Mouse (Mus musculus) MEL (cell line): ENCODE measurements around the gene Mark1. TPM values are rescaled to one million over a fixed set of nuclear protein-coding genes. Genes with fewer than 3 reads are reported as not detected.

Experiments
- DNase-seq: peaks from one replicate; pipeline ENCODE4 v3.0.0; 2011; ENCODE audit warnings: low read depth, low spot score
- H3K27ac ChIP-seq: 2 replicates; pipeline ENCODE4 v1.5.1; 2012; ENCODE audit warnings: low read depth, mild to moderate bottlenecking, control low read depth, low read length, moderate library complexity; ENCODE audit not compliant: control insufficient read depth
- H3K27me3 ChIP-seq, 2 experiments: fragments of 150-350 bp in 1 of 2; sonication (generic) in 1 of 2; 2 replicates each; pipeline ENCODE4 v1.6.1; 2012; ENCODE audit warnings: low read length in 2 of 2, mild to moderate bottlenecking in 2 of 2, improper control_type of control experiment in 1 of 2, moderate library complexity in 1 of 2; ENCODE audit not compliant: insufficient read depth in 2 of 2, control insufficient read depth in 1 of 2
- H3K36me3 ChIP-seq, 2 experiments: 2 replicates each; pipeline ENCODE4 v1.6.1; 2012 to 2014; ENCODE audit warnings: low read length in 2 of 2, improper control_type of control experiment in 1 of 2, inconsistent platforms in 1 of 2, mild to moderate bottlenecking in 1 of 2; ENCODE audit not compliant: insufficient read depth in 2 of 2, control insufficient read depth in 1 of 2
- H3K4me1 ChIP-seq, 2 experiments: fragments of 150-350 bp in 1 of 2; sonication (generic) in 1 of 2; 2 replicates each; pipeline ENCODE4 v1.6.1; 2012; ENCODE audit warnings: low read length in 2 of 2, improper control_type of control experiment in 1 of 2, mild to moderate bottlenecking in 1 of 2; ENCODE audit not compliant: insufficient read depth in 2 of 2, control insufficient read depth in 1 of 2
- H3K4me3 ChIP-seq, 2 experiments: fragments of 150-350 bp in 1 of 2; sonication (generic) in 1 of 2; 2 replicates each; pipeline ENCODE4 v1.5.1; 2012; ENCODE audit warnings: low read depth in 2 of 2, low read length in 2 of 2, mild to moderate bottlenecking in 2 of 2, moderate library complexity in 2 of 2, control low read depth in 1 of 2, improper control_type of control experiment in 1 of 2; ENCODE audit not compliant: control insufficient read depth in 1 of 2, insufficient read depth in 1 of 2
- H3K79me2 ChIP-seq: 2 replicates; pipeline ENCODE4 v1.6.1; 2012; ENCODE audit warnings: mild to moderate bottlenecking, low read length, moderate library complexity; ENCODE audit not compliant: control insufficient read depth, poor library complexity, insufficient read depth
- H3K9ac ChIP-seq: 2 replicates; pipeline ENCODE4 v1.6.1; 2012; ENCODE audit warnings: low read depth, mild to moderate bottlenecking, control low read depth, low read length, moderate library complexity; ENCODE audit not compliant: control insufficient read depth, poor library complexity, severe bottlenecking
- H3K9me3 ChIP-seq: fragments of 150-350 bp; sonication (generic); replicated peaks from 2 replicates; pipeline ENCODE4 v1.6.1; 2012; ENCODE audit warnings: mild to moderate bottlenecking, low read length, improper control_type of control experiment, moderate library complexity; ENCODE audit not compliant: insufficient read depth
- CHD1 ChIP-seq: IDR thresholded peaks from 2 replicates; pipeline ENCODE4 v1.6.1; 2012; ENCODE audit warnings: low read depth, mild to moderate bottlenecking, inconsistent platforms, low read length, improper control_type of control experiment
- CTCF ChIP-seq, 3 experiments: IDR thresholded peaks in 2 of 3; conservative IDR thresholded peaks in 1 of 3; 2 replicates each; pipeline ENCODE4 v1.5.1; 2011 to 2012; ENCODE audit warnings: low read length in 3 of 3, low read depth in 2 of 3, mild to moderate bottlenecking in 2 of 3, improper control_type of control experiment in 1 of 3, inconsistent platforms in 1 of 3, mixed read lengths in 1 of 3, moderate library complexity in 1 of 3; ENCODE audit not compliant: control insufficient read depth in 1 of 3, insufficient read depth in 1 of 3, poor library complexity in 1 of 3, severe bottlenecking in 1 of 3
- E2F4 ChIP-seq: IDR thresholded peaks from 2 replicates; pipeline ENCODE4 v1.6.1; 2011; ENCODE audit warnings: low read depth, low read length, improper control_type of control experiment, borderline replicate concordance
- GABPA ChIP-seq: IDR thresholded peaks from 2 replicates; pipeline ENCODE4 v1.6.1; 2012; ENCODE audit warnings: low read depth, mild to moderate bottlenecking, inconsistent platforms, low read length, improper control_type of control experiment, moderate library complexity
- JUND ChIP-seq: IDR thresholded peaks from 2 replicates; pipeline ENCODE4 v1.6.1; 2011; ENCODE audit warnings: low read depth, mild to moderate bottlenecking, improper control_type of control experiment, low read length
- KAT2A ChIP-seq: conservative IDR thresholded peaks from 2 replicates; pipeline ENCODE4 v1.6.1; 2012; ENCODE audit warnings: low read depth, low read length, improper control_type of control experiment, inconsistent platforms
- MAX ChIP-seq: IDR thresholded peaks from 2 replicates; pipeline ENCODE4 v1.6.1; 2011; ENCODE audit warnings: low read length, improper control_type of control experiment
- MAZ ChIP-seq: IDR thresholded peaks from 2 replicates; pipeline ENCODE4 v1.6.1; 2012; ENCODE audit warnings: low read depth, mild to moderate bottlenecking, inconsistent platforms, low read length, improper control_type of control experiment
- MEF2A ChIP-seq: IDR thresholded peaks from 2 replicates; pipeline ENCODE4 v1.6.1; 2014; ENCODE audit warnings: low read depth, mild to moderate bottlenecking, inconsistent platforms, low read length, improper control_type of control experiment; ENCODE audit not compliant: poor library complexity, insufficient replicate concordance, severe bottlenecking; ENCODE audit errors: extremely low read depth
- NELFE ChIP-seq: IDR thresholded peaks from 2 replicates; pipeline ENCODE4 v1.6.1; 2011; ENCODE audit warnings: low read depth, low read length, improper control_type of control experiment
- POLR2A ChIP-seq, 2 experiments: IDR thresholded peaks; 2 replicates each; pipeline ENCODE4 v1.6.1; 2011 to 2012; ENCODE audit warnings: low read length in 2 of 2, mild to moderate bottlenecking in 2 of 2, control low read depth in 1 of 2, improper control_type of control experiment in 1 of 2, low read depth in 1 of 2, moderate library complexity in 1 of 2; ENCODE audit not compliant: control insufficient read depth in 1 of 2, insufficient read depth in 1 of 2, poor library complexity in 1 of 2
- POLR2AphosphoS5 ChIP-seq: IDR thresholded peaks from 2 replicates; pipeline ENCODE4 v1.6.1; 2012; ENCODE audit warnings: low read depth, borderline replicate concordance, mild to moderate bottlenecking, inconsistent platforms, low read length, moderate library complexity, mixed read lengths
- RAD21 ChIP-seq: IDR thresholded peaks from 2 replicates; pipeline ENCODE4 v1.6.1; 2011; ENCODE audit warnings: mild to moderate bottlenecking, low read depth, low read length, improper control_type of control experiment
- RCOR1 ChIP-seq: IDR thresholded peaks from 2 replicates; pipeline ENCODE4 v1.6.1; 2012; ENCODE audit warnings: low read depth, mild to moderate bottlenecking, inconsistent platforms, low read length, improper control_type of control experiment
- SIN3A ChIP-seq: IDR thresholded peaks from 2 replicates; pipeline ENCODE4 v1.6.1; 2012; ENCODE audit warnings: low read length, improper control_type of control experiment, inconsistent platforms
- TAL1 ChIP-seq: IDR thresholded peaks from 2 replicates; pipeline ENCODE4 v1.6.1; 2012; ENCODE audit warnings: mild to moderate bottlenecking, inconsistent platforms, low read length, moderate library complexity, mixed read lengths
- TBP ChIP-seq: IDR thresholded peaks from 2 replicates; pipeline ENCODE4 v1.8.0; 2011; ENCODE audit warnings: low read depth, low read length, improper control_type of control experiment
- TCF12 ChIP-seq: IDR thresholded peaks from 2 replicates; pipeline ENCODE4 v1.6.1; 2014; ENCODE audit warnings: low read depth, mild to moderate bottlenecking, inconsistent platforms, low read length, improper control_type of control experiment, moderate library complexity
- UBTF ChIP-seq: IDR thresholded peaks from 2 replicates; pipeline ENCODE4 v1.6.1; 2012; ENCODE audit warnings: low read depth, mild to moderate bottlenecking, inconsistent platforms, low read length, improper control_type of control experiment, moderate library complexity, borderline replicate concordance; ENCODE audit not compliant: insufficient read depth
- USF1 ChIP-seq: IDR thresholded peaks from 2 replicates; pipeline ENCODE4 v1.6.1; 2014; ENCODE audit warnings: low read depth, mild to moderate bottlenecking, inconsistent platforms, low read length, improper control_type of control experiment, moderate library complexity
- USF2 ChIP-seq, 2 experiments: IDR thresholded peaks; 2 replicates each; pipeline ENCODE4 v1.6.1; 2011 to 2012; ENCODE audit warnings: improper control_type of control experiment in 2 of 2, low read length in 2 of 2, borderline replicate concordance in 1 of 2, inconsistent platforms in 1 of 2, low read depth in 1 of 2, mild to moderate bottlenecking in 1 of 2; ENCODE audit not compliant: insufficient read depth in 1 of 2
- polyA plus RNA-seq, 2 experiments: library from polyadenylated mRNA; stranded (reverse) in 1 of 2; unstranded in 1 of 2; fragments of >175 nt in 1 of 2; fragments of >200 nt in 1 of 2; gene quantifications; 2 replicates each; pipeline versions ENCODE4 v1.2.1 to v1.2.4; 2012; ENCODE audit warnings: low replicate concordance in 2 of 2, low read depth in 1 of 2; ENCODE audit not compliant: insufficient read length in 2 of 2, insufficient read depth in 1 of 2, missing spikeins in 1 of 2
- total RNA-seq: library from RNA; depleted of rRNA; stranded (reverse); fragments of 300-350 nt; gene quantifications from 2 replicates; pipeline ENCODE4 v1.2.3, GENCODE M21; 2012

Gene Mark1
- total and polyA plus RNA-seq, 3 experiments = not detected

GRCm38 (mm10) chr1:184986748-184987147 lies 12.6 kb downstream of the Mark1 start:
- TF ChIP-seq POLR2A (IDR thresholded peaks at IDR 0.05; ENCODE audit: control insufficient read depth in 1 of 2, insufficient read depth in 1 of 2, low read depth in 1 of 2, low read length in 2 of 2, poor library complexity in 1 of 2) (no peak), E2F4 (no peak), MAZ (no peak), SIN3A (no peak), TCF12 (no peak), RCOR1 (no peak), USF1 (no peak), GABPA (no peak), MEF2A (no peak), CTCF (IDR thresholded peaks at IDR 0.05 in 2 of 3, conservative IDR thresholded peaks at IDR 0.05 in 1 of 3; ENCODE audit: control insufficient read depth in 1 of 3, insufficient read depth in 1 of 3, low read depth in 2 of 3, low read length in 3 of 3, poor library complexity in 1 of 3, severe bottlenecking in 1 of 3) (no peak), CHD1 (no peak), TBP (no peak), UBTF (no peak), MAX (no peak), JUND (no peak), TAL1 (no peak)
- no peaks in the 10 kb centered on the region for H3K36me3 ChIP-seq
- no peaks in the 10 kb centered on the region for H3K4me1 ChIP-seq
- no peak overlapping the region for H3K4me3 ChIP-seq
- H3K79me2 ChIP-seq = no peaks in the 10 kb centered on the region
- no peaks in the 10 kb centered on the region for H3K9me3 ChIP-seq
- no peaks in the 10 kb centered on the region for H3K27me3 ChIP-seq
- H3K27ac ChIP-seq = no peak overlapping the region
- no peak overlapping the region for H3K9ac ChIP-seq
- no peak for DNase-seq

- Histone ChIP-seq H3K79me2 (no peaks in the 10 kb centered on the region), H3K36me3 (no peaks in the 10 kb centered on the region), H3K27ac (no peak overlapping the region), H3K27me3 (no peaks in the 10 kb centered on the region), H3K9ac (no peak overlapping the region), H3K9me3 (no peaks in the 10 kb centered on the region), H3K4me1 (no peaks in the 10 kb centered on the region), H3K4me3 (no peak overlapping the region)
- DNase-seq = no peak
- no peak for TF ChIP-seq NELFE
- no peak for TF ChIP-seq RAD21
- TF ChIP-seq POLR2AphosphoS5 = no peak
- no peak for TF ChIP-seq TCF12
- TF ChIP-seq KAT2A = no peak
- no peak for TF ChIP-seq CHD1
- TF ChIP-seq USF2 (IDR thresholded peaks at IDR 0.05; ENCODE audit: borderline replicate concordance in 1 of 2, insufficient read depth in 1 of 2, low read depth in 1 of 2, low read length in 2 of 2) = no peak
- no peak for TF ChIP-seq SIN3A
- no peak for TF ChIP-seq MEF2A
- TF ChIP-seq TBP = no peak
Measured at GRCm38 (mm10) chr1:184984723-184985122, 14.6 kb downstream of the Mark1 start.
